Mouse (Mus musculus): ENCODE results near the gene Sfr1. TPM values are rescaled to one million over a fixed set of nuclear protein-coding genes. Genes with fewer than 3 reads are reported as not detected.

Sfr1 gene
- polyA plus RNA-seq, 1 experiment from 2014 or later = 217 TPM

GRCm38 (mm10) chr19:47719147-47719546, 12.3 kb upstream of the Sfr1 start:
- no peak for ATAC-seq (ENCODE audit: insufficient number of reproducible peaks, insufficient read depth, low FRiP score, low read depth)
- Histone ChIP-seq H3K4me2 (ENCODE audit: low read length) (no peak overlapping the region), H3K4me1 (ENCODE audit: control insufficient read depth in 2 of 2, insufficient read depth in 2 of 2, low read length in 2 of 2) (no peaks in the 10 kb centered on the region; a peak in 1 of 4 replicates), H3K27me3 (ENCODE audit: control insufficient read depth, insufficient read depth, low read length) (no peaks in the 10 kb centered on the region), H3K9ac (ENCODE audit: low read length) (no peak overlapping the region), H3K4me3 (ENCODE audit: control insufficient read depth in 1 of 2, insufficient read depth in 1 of 2, low read depth in 1 of 2, low read length in 2 of 2) (no peak overlapping the region), H3K9me3 (ENCODE audit: control insufficient read depth, low read length) (0 out of 2 replicates have a peak, but pooled peaks cover 4% of the 10 kb centered on the region), H3K36me3 (ENCODE audit: control insufficient read depth, insufficient read depth, low read length) (no peaks in the 10 kb centered on the region), H3K27ac (replicated peaks in 1 of 2; ENCODE audit: control insufficient read depth in 1 of 2, insufficient read depth in 1 of 2, low read depth in 2 of 2, low read length in 2 of 2) (no peak overlapping the region)
- 82% methylated on average over 3 of the region's 3 CpGs for WGBS

GRCm38 (mm10) chr19:47722471-47722870, 9.0 kb upstream of the Sfr1 start:
- H3K27ac ChIP-seq (replicated peaks in 1 of 2; ENCODE audit: control insufficient read depth in 1 of 2, insufficient read depth in 1 of 2, low read depth in 2 of 2, low read length in 2 of 2) = no peak overlapping the region
- H3K4me1 ChIP-seq (ENCODE audit: control insufficient read depth in 2 of 2, insufficient read depth in 2 of 2, low read length in 2 of 2) = peaks cover 0 to 3% of the 10 kb centered on the region in 2 experiments; a peak in 3 of 4 replicates
- H3K36me3 ChIP-seq (ENCODE audit: control insufficient read depth, insufficient read depth, low read length) = no peaks in the 10 kb centered on the region
- no peaks in the 10 kb centered on the region for H3K9me3 ChIP-seq (ENCODE audit: control insufficient read depth, low read length)
- WGBS = 15% methylated on average over 6 of the region's 6 CpGs
- H3K4me2 ChIP-seq (ENCODE audit: low read length) = no peak overlapping the region
- ATAC-seq (ENCODE audit: insufficient number of reproducible peaks, insufficient read depth, low FRiP score, low read depth) = no peak
- H3K9ac ChIP-seq (ENCODE audit: low read length) = no peak overlapping the region
- no peaks in the 10 kb centered on the region for H3K27me3 ChIP-seq (ENCODE audit: control insufficient read depth, insufficient read depth, low read length)
- no peak overlapping the region for H3K4me3 ChIP-seq (ENCODE audit: control insufficient read depth in 1 of 2, insufficient read depth in 1 of 2, low read depth in 1 of 2, low read length in 2 of 2)

- Histone ChIP-seq H3K4me2 (ENCODE audit: low read length) (no peak overlapping the region), H3K36me3 (ENCODE audit: control insufficient read depth, insufficient read depth, low read length) (no peaks in the 10 kb centered on the region), H3K27ac (replicated peaks in 1 of 2; ENCODE audit: control insufficient read depth in 1 of 2, insufficient read depth in 1 of 2, low read depth in 2 of 2, low read length in 2 of 2) (no peak overlapping the region), H3K9ac (ENCODE audit: low read length) (no peak overlapping the region), H3K4me1 (ENCODE audit: control insufficient read depth in 2 of 2, insufficient read depth in 2 of 2, low read length in 2 of 2) (peaks cover 0 to 6% of the 10 kb centered on the region in 2 experiments), H3K4me3 (ENCODE audit: control insufficient read depth in 1 of 2, insufficient read depth in 1 of 2, low read depth in 1 of 2, low read length in 2 of 2) (no peak overlapping the region), H3K27me3 (ENCODE audit: control insufficient read depth, insufficient read depth, low read length) (no peaks in the 10 kb centered on the region), H3K9me3 (ENCODE audit: control insufficient read depth, low read length) (no peaks in the 10 kb centered on the region)
- ATAC-seq (ENCODE audit: insufficient number of reproducible peaks, insufficient read depth, low FRiP score, low read depth) = no peak
- WGBS = 50% methylated on average over 4 of the region's 4 CpGs
Measured at GRCm38 (mm10) chr19:47724903-47725302, 6.6 kb upstream of the Sfr1 start.

GRCm38 (mm10) chr19:47725643-47726140, 5.8 kb upstream of the Sfr1 start:
- Histone ChIP-seq H3K9me3 (ENCODE audit: control insufficient read depth, low read length) (no peaks in the 10 kb centered on the region), H3K4me3 (ENCODE audit: control insufficient read depth in 1 of 2, insufficient read depth in 1 of 2, low read depth in 1 of 2, low read length in 2 of 2) (no peak overlapping the region), H3K27ac (replicated peaks in 1 of 2; ENCODE audit: control insufficient read depth in 1 of 2, insufficient read depth in 1 of 2, low read depth in 2 of 2, low read length in 2 of 2) (no peak overlapping the region), H3K9ac (ENCODE audit: low read length) (no peak overlapping the region), H3K27me3 (ENCODE audit: control insufficient read depth, insufficient read depth, low read length) (no peaks in the 10 kb centered on the region), H3K4me2 (ENCODE audit: low read length) (no peak overlapping the region), H3K4me1 (ENCODE audit: control insufficient read depth in 2 of 2, insufficient read depth in 2 of 2, low read length in 2 of 2) (peaks cover 0 to 11% of the 10 kb centered on the region in 2 experiments), H3K36me3 (ENCODE audit: control insufficient read depth, insufficient read depth, low read length) (no peaks in the 10 kb centered on the region)
- ATAC-seq (ENCODE audit: insufficient number of reproducible peaks, insufficient read depth, low FRiP score, low read depth) = no peak
- WGBS = 65% methylated on average over 7 of the region's 7 CpGs

GRCm38 (mm10) chr19:47730691-47731070, 801 bp upstream of the Sfr1 start:
- Histone ChIP-seq H3K27ac (replicated peaks in 1 of 2; ENCODE audit: control insufficient read depth in 1 of 2, insufficient read depth in 1 of 2, low read depth in 2 of 2, low read length in 2 of 2) (peak overlapping the region; percentile 99 to 100), H3K9ac (ENCODE audit: low read length) (peak overlapping the region; percentile 80), H3K4me1 (ENCODE audit: control insufficient read depth in 2 of 2, insufficient read depth in 2 of 2, low read length in 2 of 2) (peaks cover 0 to 25% of the 10 kb centered on the region in 2 experiments), H3K36me3 (ENCODE audit: control insufficient read depth, insufficient read depth, low read length) (peaks cover 33% of the 10 kb centered on the region), H3K4me2 (ENCODE audit: low read length) (peak overlapping the region; percentile 83), H3K27me3 (ENCODE audit: control insufficient read depth, insufficient read depth, low read length) (no peaks in the 10 kb centered on the region), H3K9me3 (ENCODE audit: control insufficient read depth, low read length) (no peaks in the 10 kb centered on the region), H3K4me3 (ENCODE audit: control insufficient read depth in 1 of 2, insufficient read depth in 1 of 2, low read depth in 1 of 2, low read length in 2 of 2) (peak overlapping the region; percentile 76 to 80)
- WGBS = under 1% methylated on average over 12 of the region's 12 CpGs
- ATAC-seq (ENCODE audit: insufficient number of reproducible peaks, insufficient read depth, low FRiP score, low read depth) = peak; percentile 81

- ATAC-seq (ENCODE audit: insufficient number of reproducible peaks, insufficient read depth, low FRiP score, low read depth) = no peak; the same call in 1 of the 2 replicates
- H3K9me3 ChIP-seq (ENCODE audit: control insufficient read depth, low read length) = no peaks in the 10 kb centered on the region
- peaks cover 46% of the 10 kb centered on the region for H3K36me3 ChIP-seq (ENCODE audit: control insufficient read depth, insufficient read depth, low read length)
- H3K9ac ChIP-seq (ENCODE audit: low read length) = peak overlapping the region; percentile 82
- H3K4me2 ChIP-seq (ENCODE audit: low read length) = peak overlapping the region; percentile 83
- 2% methylated on average over 15 of the region's 15 CpGs for WGBS
- H3K27me3 ChIP-seq (ENCODE audit: control insufficient read depth, insufficient read depth, low read length) = no peaks in the 10 kb centered on the region
- H3K4me1 ChIP-seq (ENCODE audit: control insufficient read depth in 2 of 2, insufficient read depth in 2 of 2, low read length in 2 of 2) = peaks cover 0 to 34% of the 10 kb centered on the region in 2 experiments
- H3K4me3 ChIP-seq (ENCODE audit: control insufficient read depth in 1 of 2, insufficient read depth in 1 of 2, low read depth in 1 of 2, low read length in 2 of 2) = peak overlapping the region; percentile 65 to 76
- peak overlapping the region; percentile 81 to 99 for H3K27ac ChIP-seq (replicated peaks in 1 of 2; ENCODE audit: control insufficient read depth in 1 of 2, insufficient read depth in 1 of 2, low read depth in 2 of 2, low read length in 2 of 2)
Measured at GRCm38 (mm10) chr19:47731931-47732330, 449 bp downstream of the Sfr1 start.

- no peaks in the 10 kb centered on the region for H3K9me3 ChIP-seq (ENCODE audit: control insufficient read depth, low read length)
- no peak for ATAC-seq (ENCODE audit: insufficient number of reproducible peaks, insufficient read depth, low FRiP score, low read depth)
- no peaks in the 10 kb centered on the region; a peak in 1 of 4 replicates for H3K4me1 ChIP-seq (ENCODE audit: control insufficient read depth in 2 of 2, insufficient read depth in 2 of 2, low read length in 2 of 2)
- H3K4me3 ChIP-seq (ENCODE audit: control insufficient read depth in 1 of 2, insufficient read depth in 1 of 2, low read depth in 1 of 2, low read length in 2 of 2) = no peak overlapping the region
- WGBS = 73% methylated on average over 2 of the region's 2 CpGs
- no peak overlapping the region for H3K4me2 ChIP-seq (ENCODE audit: low read length)
- H3K27ac ChIP-seq (replicated peaks in 1 of 2; ENCODE audit: control insufficient read depth in 1 of 2, insufficient read depth in 1 of 2, low read depth in 2 of 2, low read length in 2 of 2) = no peak overlapping the region
- H3K36me3 ChIP-seq (ENCODE audit: control insufficient read depth, insufficient read depth, low read length) = no peaks in the 10 kb centered on the region
- H3K27me3 ChIP-seq (ENCODE audit: control insufficient read depth, insufficient read depth, low read length) = no peaks in the 10 kb centered on the region
- H3K9ac ChIP-seq (ENCODE audit: low read length) = no peak overlapping the region
Measured at GRCm38 (mm10) chr19:47747072-47747471, 15.6 kb downstream of the Sfr1 start.

GRCm38 (mm10) chr19:47748950-47749349, 17.5 kb downstream of the Sfr1 start:
- no peaks in the 10 kb centered on the region for H3K27me3 ChIP-seq (ENCODE audit: control insufficient read depth, insufficient read depth, low read length)
- H3K4me2 ChIP-seq (ENCODE audit: low read length) = no peak overlapping the region
- H3K4me1 ChIP-seq (ENCODE audit: control insufficient read depth in 2 of 2, insufficient read depth in 2 of 2, low read length in 2 of 2) = no peaks in the 10 kb centered on the region; a peak in 1 of 4 replicates
- no peak overlapping the region for H3K9ac ChIP-seq (ENCODE audit: low read length)
- no peak for ATAC-seq (ENCODE audit: insufficient number of reproducible peaks, insufficient read depth, low FRiP score, low read depth)
- WGBS = 86% methylated on average over 2 of the region's 2 CpGs
- H3K27ac ChIP-seq (replicated peaks in 1 of 2; ENCODE audit: control insufficient read depth in 1 of 2, insufficient read depth in 1 of 2, low read depth in 2 of 2, low read length in 2 of 2) = no peak overlapping the region
- no peaks in the 10 kb centered on the region for H3K36me3 ChIP-seq (ENCODE audit: control insufficient read depth, insufficient read depth, low read length)
- H3K9me3 ChIP-seq (ENCODE audit: control insufficient read depth, low read length) = no peaks in the 10 kb centered on the region
- H3K4me3 ChIP-seq (ENCODE audit: control insufficient read depth in 1 of 2, insufficient read depth in 1 of 2, low read depth in 1 of 2, low read length in 2 of 2) = no peak overlapping the region

All from heart, embryonic 14.5 days (tissue).